Mouse (Mus musculus) megakaryocyte progenitor cell, adult 5-6 weeks (primary cell): ENCODE measurements around the gene Vgll4. TPM values are rescaled to one million over a fixed set of nuclear protein-coding genes. Genes with fewer than 3 reads are reported as not detected.

Experiments used
- ATAC-seq: replicated peaks from 2 replicates; pipeline ENCODE4 v1.8.0; 2016; ENCODE audit warnings: mild to moderate bottlenecking, moderate TSS enrichment, inconsistent platforms; ENCODE audit not compliant: poor library complexity
- total RNA-seq, 2 experiments: library from RNA; stranded (forward) in 1 of 2; stranded (reverse) in 1 of 2; fragments of 157-497, 149-512 nt in 1 of 2; fragments of 200-1000 nt in 1 of 2; gene quantifications; 2 replicates each; pipeline versions ENCODE4 v1.2.3 to v1.2.4; 2015 to 2017

Gene Vgll4
- total RNA-seq, 2 experiments from 2014 or later, result 14.0 to 23.1 TPM

GRCm38 (mm10) chr6:114944456-114945438 lies 25.0 kb downstream of the Vgll4 start:
- no peak for ATAC-seq

GRCm38 (mm10) chr6:114941201-114941849 lies 28.5 kb downstream of the Vgll4 start:
- ATAC-seq, result no peak

- ATAC-seq, result no peak
These were observed 30.1 kb downstream of the Vgll4 start for GRCm38 (mm10) chr6:114939666-114940065.

- ATAC-seq, result no peak
These were observed 32.9 kb downstream of the Vgll4 start for GRCm38 (mm10) chr6:114936941-114937313.

GRCm38 (mm10) chr6:114936297-114936940 lies 33.4 kb downstream of the Vgll4 start:
- no peak for ATAC-seq

- no peak for ATAC-seq
These were observed 34.4 kb downstream of the Vgll4 start for GRCm38 (mm10) chr6:114935362-114935761.

DNA sequence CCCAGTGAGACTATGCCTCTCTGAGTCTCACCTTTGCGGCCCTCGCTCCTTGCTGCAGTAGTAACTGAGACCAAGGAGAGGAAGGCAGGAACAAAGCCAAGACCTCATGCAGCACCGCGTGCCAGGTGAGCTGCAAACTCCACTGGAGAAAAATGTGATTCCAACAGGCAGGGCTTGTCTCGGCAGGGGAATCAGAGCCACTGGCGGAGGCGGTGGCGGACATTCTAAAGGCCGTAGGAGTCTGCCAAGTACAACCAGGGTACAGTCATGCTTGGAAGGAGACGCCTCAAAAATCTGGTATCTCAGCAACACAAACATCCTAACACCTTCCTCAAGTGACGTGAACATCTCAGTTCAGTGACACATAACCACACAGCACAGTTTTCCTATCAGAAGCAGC lies 35.7 kb downstream of the Vgll4 start:
- ATAC-seq, result no peak

- no peak for ATAC-seq
These were observed 36.8 kb downstream of the Vgll4 start for GRCm38 (mm10) chr6:114932991-114933392.

- no peak for ATAC-seq
These were observed 37.7 kb downstream of the Vgll4 start for GRCm38 (mm10) chr6:114932116-114932500.

DNA sequence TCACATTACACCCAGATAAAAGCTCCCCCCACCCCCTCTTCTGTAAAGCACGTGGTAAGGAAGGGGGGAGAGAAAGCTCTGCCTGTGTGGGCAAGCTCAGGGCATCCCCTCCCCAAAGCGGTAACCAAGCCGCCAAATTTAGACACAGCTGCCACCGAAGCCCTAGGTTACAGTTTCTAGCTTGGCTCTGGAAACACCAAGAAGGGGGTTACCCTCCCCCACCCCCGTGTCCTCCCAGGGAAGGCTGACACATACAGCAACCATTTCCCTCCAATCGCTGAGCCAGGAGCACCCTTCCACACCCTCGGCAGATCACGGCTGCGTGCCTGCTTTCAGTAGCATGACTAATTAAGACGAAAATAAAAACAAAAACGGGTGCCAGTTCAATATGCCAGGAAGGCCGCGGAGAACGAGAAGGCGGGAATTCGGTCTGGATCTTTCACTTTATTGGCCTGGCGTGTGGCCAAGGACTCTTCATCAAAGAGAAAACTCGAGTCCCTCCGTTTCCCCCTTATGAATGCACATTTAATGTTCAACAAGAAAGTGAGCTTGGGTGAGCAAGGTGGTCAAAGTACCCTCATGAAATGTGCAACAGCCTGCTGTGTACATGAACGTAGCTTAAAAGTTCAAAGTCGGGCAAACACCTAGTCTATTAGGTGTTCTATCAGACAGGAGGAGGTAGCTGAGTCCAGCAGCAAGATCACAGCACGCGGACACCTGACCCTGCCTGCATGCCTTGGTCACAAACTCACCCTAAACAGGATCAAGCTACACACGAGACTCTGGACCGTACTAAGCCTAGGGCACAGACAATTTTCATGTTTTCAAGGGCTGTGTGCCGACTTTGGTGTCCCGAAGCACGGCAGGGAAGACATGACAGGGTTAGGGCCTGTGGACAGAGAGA lies 38.3 kb downstream of the Vgll4 start:
- ATAC-seq, result no peak

DNA sequence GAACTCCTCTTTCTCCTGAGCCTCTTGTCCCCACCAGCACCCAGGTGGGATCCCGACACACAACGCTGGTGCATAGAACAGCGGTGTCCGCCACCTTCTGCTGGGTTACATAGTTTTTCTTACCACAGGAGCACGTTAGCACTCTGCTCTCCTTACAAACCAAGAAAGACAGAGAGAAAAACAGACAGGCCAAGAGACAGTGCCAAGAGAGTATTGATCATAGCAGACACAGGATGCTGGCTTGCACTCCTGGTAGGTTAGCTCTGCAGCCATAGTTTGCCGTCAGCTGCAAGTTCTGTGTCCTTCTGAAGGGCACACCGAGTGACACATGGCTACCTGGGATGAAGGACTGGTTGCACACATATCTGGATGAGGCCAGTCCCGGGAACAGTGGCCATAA lies 39.1 kb downstream of the Vgll4 start:
- no peak for ATAC-seq

DNA sequence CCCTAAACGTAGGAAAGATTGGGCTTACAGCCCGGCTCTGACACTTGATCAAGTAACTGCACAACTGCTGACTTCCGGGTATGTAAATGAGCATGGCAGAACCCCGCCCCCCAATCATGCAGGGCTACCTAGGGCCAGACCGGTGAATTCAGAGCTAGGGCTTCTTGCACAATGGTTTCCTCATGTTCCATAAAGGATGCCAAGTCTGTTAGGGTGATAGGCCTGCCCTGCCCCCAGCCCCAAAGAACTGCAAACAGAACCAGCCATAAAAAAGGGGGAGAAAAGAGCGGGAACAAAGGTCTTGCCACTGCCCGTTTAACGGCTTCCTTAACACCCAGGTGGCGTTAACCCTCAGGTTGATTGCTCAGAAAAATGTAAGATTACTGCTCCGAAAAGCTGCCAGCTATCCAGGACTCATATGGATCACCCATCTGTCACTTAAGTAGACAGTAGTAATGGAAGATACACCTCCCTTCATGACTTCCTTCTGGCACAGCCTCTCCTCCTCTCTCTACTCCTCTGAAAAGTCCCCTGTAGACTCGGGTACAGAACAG lies 39.7 kb downstream of the Vgll4 start:
- peak; percentile 72 for ATAC-seq

GRCm38 (mm10) chr6:114929346-114929745 lies 40.4 kb downstream of the Vgll4 start:
- ATAC-seq, result peak; percentile 47

DNA sequence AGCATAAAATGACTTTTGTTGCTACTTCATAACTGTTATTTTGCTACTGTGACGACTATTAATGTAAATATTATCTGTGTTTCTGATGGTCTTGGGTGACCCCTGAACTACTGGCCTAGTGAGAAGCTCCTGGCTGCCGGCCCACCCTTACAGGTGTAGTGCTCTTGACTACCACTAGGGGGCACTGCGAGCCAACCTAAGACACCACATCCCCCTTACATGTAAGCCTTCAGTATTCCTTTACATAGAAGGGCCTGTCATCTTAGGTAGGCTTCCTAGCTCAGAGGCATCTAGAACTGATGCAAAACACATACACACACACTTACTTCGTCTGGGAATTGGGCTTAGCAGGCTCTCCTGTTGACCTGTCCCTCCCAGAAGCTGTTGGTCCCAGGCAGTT lies 41.3 kb downstream of the Vgll4 start:
- peak; percentile 81 for ATAC-seq

DNA sequence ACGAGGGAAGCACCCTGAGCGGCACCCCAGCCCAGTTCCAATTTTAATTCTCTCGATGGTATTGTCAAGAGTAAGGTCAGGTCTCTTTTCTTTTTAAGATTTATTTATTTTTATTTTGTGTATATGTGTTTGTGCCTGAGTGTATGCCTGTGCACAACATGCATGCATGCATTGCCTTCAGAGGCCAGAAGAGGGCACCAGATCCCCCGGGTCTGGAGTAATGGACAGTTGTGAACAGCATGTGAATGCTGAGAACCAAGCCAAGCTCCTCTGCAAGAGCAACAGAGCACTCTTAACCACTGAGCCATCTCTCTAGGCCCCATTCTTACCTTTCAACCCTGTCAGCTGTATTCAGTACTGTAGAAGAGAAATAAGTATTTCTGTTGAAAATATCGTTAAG lies 42.4 kb downstream of the Vgll4 start:
- ATAC-seq, result no peak

DNA sequence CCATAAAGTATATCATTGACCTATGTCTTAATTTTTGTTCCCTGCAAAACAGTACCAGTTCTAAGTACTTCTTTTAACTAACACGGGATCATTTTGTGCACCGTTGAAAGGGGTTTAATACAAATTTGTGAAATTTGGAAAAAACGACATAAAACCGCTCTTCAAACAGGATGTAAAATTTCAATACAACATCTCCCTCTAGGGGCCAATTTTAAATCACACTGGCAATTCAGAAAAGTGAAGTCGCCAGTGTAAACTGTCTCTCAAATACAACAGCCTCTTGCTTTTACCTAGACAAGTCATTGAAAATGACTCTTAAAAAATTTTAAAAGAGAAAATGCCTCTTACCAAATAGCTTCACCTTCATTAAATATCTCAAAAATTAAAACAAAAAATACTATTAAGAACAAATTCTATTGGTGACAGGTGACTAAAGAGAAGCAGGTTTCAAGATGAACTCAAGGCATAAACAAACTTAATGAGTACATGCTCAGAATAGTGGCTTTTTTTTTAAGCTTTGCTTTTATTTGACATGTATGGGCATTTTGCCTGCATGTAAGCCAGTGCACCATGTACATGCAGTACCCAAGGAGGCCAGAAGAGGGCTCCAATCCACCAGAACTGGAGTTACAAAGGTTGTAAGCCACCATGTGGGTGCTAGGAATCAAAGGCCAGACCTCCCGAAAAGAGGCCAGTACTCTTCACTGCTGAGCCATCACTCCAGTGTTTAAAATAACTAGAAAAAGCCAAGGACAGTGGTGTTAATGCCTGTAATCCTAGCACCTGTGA lies 43.2 kb downstream of the Vgll4 start:
- 0 out of 2 replicates have a peak, but pooled peaks have one; percentile 20 for ATAC-seq

GRCm38 (mm10) chr6:114925196-114925595 lies 44.6 kb downstream of the Vgll4 start:
- no peak for ATAC-seq

DNA sequence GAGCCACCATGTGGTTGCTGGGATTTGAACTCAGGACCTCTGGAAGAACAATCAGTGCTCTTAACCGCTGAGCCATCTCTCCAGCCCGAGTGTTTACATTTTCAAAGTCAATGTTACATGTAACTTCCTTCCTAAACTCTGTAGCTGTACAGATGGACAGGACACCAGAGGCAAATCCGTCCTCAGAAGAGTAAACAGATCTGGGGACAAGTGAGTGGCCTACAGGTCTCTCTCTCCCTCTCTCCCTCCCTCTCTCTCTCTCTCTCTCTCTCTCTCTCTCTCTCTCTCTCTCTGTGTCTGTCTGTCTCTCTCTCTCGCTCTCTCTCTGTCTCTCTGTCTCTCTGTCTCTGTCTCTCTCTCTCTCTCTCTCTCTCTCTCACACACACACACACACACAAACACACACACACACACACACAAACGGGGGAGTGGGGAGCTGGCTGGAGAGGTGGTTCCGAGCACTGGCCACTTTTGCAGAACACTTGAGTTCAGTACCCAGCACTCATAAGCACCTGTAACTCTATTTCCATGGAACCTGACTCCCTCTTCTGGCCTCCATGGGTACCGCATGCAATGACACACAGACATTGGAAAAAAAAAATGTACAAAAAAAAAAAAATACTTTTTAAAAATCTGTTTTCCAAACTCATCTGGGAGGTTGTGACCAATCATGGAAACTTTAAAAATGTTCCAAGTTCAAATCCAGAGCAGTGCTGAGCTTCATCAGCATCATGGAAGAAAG lies 47.3 kb downstream of the Vgll4 start:
- peak; percentile 47 for ATAC-seq
